Mouse (Mus musculus): ENCODE results near the gene Sco2.
A peak's percentile ranks its signal among the peaks of the same experiment; 100 is the strongest.

Gene Sco2

DNA sequence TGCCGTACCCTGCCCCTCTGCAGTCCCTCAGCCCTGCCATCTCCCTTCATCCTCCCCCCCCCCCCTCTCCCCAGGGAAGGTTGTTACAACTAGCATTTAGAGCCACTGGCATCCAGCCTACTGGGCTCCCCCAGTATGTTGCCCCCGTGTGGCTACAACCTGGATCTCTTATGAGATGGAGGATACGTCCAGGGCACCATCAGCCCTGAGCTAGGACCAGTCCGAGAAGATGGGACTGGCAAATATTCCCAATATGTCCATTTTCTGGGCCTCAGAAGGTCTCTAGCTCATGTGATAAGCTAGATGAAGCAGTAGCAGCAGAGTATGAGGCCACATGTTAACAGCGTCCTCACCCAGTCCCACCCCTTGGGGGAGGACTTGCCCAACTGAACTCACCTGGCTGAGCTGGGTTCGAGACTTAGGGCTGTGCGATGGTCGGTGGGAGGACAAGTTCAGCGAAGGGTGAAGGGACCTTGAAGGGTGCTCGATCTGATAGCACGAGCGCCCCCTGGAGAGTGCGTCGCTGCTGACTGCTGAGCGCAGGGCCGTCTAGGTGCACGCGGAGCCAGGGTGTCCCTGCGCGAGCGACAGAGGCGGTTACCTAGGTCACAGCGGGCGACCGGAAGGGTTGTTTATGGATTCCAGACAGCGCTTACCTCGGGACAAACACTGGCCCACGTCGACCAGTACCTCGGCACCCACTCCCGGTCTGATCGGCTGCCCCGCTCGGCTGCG, 452 bp downstream of the Sco2 start:
- DNase-seq (ENCODE audit: low read depth, low spot score), result peak; percentile 64

DNA sequence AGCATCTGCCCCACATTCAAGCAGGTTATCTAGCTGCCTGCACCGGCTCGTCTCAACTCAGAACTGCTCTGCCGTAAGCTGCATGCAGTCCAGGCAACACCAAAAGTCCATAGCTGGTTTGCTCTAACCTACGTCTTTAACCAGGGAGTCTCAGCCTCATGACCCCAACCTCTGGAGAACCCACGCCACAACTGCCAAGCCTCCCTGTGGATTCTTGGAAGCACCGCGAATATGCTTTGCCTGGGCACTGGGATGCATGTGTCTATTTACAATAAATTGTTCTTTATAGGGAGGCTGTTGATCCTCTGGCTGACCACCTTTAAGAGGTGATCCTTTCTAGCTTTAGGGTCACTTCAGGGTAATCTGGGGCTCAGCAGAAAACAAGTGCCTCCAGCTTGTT, 1.1 kb downstream of the Sco2 start:
- no peak for DNase-seq (ENCODE audit: low read depth, low spot score)

GRCm38 (mm10) chr15:89372068-89372467, 1.6 kb downstream of the Sco2 start:
- DNase-seq (ENCODE audit: low read depth, low spot score), result no peak

DNA sequence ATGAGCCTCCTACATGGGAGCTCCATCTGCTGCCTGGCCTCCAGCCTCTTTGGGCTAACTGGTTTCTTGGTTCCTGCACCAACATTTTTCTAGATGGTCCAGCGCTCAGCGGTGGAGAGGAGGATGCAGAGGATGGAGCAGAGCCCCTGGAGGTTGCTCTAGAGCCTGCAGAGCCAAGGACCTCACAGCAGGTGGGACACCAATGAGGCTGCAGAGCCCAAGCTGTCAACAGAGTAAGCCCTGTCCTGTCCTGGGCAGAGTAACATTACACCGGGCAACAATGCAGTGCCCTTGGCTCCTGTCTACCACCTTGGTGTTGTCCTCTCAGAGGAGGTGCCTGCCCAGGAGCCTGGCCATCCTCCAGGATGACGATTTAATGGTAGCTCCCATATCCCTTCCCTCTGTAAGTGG, 8.5 kb downstream of the Sco2 start:
- no peak for DNase-seq (ENCODE audit: low read depth, low spot score)

DNA sequence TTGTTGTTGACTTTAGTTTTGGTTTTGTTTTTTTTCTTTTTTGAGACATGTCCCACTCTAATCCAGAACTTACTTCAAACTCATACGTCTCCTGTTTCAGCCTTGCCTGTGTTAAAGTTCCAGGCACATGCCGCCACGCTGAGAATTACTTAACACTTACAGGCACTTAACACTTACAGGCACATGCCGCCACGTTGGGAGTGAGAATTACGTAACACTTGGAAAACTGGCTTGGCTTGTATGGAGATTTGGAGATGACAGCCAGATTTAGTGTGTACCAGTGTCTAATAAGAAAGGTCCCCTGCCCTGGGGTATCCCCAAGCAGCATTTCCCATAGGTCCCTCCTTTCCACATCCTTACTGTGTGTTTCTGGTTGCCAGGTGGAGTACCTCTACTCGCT, 10.6 kb downstream of the Sco2 start:
- DNase-seq (ENCODE audit: low read depth, low spot score), result no peak

DNA sequence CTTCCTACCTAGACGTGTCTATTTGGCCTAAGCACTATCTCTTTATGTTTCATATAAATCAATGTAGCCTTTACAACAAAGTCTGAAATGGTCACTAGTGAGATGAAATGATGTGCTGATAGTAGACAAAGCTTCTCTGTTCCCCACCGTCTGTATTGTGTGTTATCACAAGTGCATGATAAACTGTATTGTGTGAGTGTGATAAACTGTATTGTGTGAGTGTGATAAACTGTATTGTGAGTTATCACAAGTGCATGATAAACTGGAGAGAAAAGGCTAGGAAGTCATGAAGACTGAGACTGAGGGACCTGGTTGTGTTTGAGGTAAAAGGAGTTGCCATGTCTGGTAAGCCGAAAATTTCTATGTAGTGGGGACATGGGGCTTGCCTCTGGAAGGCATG, 14.9 kb downstream of the Sco2 start:
- no peak for DNase-seq (ENCODE audit: low read depth, low spot score)

DNA sequence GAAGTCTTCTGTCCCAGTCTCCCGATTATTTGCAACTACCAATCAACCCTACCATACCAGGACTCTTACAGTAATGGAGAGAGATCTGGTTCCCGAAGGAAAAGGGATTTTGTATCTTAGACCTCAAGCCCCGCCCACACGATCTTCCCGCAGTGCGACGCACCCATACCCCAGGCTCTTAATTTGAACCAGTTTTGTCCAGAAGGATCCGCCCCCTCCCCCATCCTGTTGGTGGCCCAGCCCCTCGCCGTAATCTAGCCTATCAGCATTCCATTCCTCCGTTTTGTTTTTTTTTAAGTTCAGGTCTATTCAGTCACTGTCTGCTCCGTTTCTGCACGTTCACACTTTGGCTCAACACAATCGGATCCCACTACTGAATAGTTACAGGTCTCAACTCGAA, 17.3 kb downstream of the Sco2 start:
- peak; percentile 84 for DNase-seq (ENCODE audit: low read depth, low spot score)

DNA sequence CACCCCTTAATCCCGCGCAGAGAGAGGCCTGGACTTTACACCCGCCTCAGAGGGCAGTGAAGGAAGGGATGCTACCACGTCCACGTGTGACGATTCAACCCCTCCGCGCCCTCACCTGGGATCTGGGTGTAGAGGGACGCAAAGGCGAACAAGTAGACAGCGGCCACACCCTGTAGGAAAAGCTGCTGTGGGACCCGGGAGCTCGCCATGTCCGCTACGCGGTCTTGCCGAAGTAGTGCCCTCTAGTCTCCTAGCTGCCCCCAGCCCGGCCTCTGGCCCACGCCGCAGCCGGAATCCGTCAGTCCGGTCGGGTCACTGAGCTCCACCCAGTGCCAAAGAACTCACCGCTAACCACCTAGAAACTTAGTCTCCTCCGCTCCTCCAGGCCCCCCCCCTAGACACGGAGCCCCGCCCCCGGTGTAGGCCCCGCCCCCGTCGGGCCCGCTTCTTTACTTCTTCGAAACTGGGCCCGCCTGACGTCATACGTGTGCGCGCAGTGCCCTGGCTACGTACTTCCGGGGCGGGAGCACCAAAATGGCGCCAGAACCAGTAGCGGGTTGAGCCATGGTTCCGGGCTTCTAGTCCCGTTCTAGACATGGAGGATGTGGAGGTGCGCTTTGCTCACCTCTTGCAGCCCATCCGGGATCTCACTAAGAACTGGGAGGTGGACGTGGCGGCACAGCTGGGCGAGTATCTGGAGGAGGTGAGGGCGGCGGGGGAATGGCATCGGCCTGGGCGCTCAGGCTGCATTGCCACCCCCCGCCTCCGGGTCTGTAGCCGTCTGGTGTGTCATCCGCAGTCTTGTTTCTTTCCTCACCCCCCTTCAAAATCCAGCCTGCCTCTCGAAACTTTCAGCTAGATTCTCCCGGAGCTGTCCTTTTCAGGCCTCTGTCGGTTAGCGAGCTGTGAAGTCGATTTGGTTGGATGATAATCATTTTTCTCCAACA, 18.1 kb downstream of the Sco2 start, which contains the start of the genes Lmf2 and Ncaph2:
TSS of gene Lmf2 (minus strand) at position 419 of the 947 bp plus-strand sequence.
TSS of gene Ncaph2 (plus strand) at position 479 of the 947 bp plus-strand sequence.
- DNase-seq (ENCODE audit: low read depth, low spot score), result peak; percentile 94

DNA sequence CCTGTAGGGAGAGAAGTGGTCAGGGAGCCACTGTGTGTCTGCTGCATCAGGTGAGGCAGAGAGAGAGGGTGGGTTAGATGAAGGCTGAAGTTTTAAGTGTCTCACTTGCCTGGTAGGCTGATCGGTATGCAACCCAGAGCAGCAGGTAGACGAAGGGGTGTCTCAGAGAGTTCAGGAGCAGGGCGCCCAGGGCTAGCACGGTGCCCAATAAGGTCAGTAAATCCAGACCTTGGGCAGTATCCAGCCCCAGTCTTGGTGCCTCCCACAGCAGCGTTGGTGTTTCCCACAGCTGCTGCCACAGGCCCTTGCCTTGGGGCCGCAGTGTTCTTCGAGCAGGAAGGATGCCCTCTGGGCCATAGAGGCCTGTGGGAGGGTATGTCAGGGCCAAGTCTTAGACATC, 19.2 kb downstream of the Sco2 start:
- DNase-seq (ENCODE audit: low read depth, low spot score), result no peak

DNA sequence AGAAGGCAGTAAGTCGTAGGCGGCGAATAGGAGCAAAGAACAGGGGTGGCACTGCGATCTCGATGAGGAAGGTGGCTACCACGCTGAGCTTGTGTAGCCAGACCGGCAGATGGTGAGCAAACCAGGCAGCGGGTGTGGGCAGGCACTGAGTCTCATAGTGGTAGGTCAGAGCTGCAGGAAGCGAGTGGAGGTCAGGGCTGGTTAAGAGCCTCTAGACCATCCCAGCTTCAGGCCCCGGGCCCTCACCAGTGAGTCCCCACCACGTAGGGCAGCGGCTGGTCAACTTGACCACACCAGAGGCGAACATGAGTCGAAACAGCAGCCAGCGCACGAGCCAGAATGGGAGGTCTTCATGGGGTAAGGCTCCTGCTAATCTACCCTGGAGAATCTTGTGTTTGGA, 19.8 kb downstream of the Sco2 start:
- no peak for DNase-seq (ENCODE audit: low read depth, low spot score)

- no peak for DNase-seq (ENCODE audit: low read depth, low spot score)
Observed at GRCm38 (mm10) chr15:89352795-89353194, 20.9 kb downstream of the Sco2 start.

DNA sequence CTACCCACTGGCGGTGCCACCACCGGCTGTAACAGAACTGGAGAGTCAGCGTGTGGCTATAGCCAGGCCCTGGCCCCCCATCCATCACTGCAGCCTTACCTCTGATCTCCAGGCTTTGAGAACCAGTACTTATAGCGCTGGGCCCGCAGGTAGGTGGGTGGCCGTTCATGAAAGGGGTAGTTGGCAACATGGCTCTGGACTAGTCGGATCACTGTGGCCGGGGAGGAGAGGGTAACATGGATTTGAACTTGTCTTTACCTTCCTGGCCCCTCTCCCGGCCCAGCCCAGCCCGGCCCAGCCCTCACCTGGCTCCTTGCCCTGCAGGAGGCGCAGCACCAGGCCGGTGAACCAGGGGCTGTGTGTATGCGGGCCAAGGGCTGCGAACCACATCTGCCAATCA, 21.6 kb downstream of the Sco2 start:
- DNase-seq (ENCODE audit: low read depth, low spot score), result no peak

DNA sequence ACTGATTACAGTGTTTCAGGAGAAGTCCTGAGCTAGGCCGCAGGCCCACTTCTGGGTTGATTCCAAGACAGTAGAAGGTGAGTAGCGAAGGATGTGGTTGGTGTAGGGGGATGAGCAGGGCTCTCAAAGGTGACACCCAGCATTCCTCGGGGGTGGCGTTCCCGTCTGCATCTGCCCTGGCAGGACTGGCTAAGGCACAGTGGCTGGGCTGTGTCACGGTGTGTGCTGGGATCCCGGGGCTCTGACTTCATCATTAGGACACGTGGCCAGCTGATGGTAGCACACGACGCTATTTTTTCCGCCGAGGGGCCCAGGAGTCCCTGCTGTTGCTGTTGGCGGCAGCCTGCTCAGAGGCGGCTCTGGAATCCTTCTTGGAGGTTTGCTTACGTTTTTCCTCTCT, 22.3 kb downstream of the Sco2 start:
- no peak for DNase-seq (ENCODE audit: low read depth, low spot score)

DNA sequence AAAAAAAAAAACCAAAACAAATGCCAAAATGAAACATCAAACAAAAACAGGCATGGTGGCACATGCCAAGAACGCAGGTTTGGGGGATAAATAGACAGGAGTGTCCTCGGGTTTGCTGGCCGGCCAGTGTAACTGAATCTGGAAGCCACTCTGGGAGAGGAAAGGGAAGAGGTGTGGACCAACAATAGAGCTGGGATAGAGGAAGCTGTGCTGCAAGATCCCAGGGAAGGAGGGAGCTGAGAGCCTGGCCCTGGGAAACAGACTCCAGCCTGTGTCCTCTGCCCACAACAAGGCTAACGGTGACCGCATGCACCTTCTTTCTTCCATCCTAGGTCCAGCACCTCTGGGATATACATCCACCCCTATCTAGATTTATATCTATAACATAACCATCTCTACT, 23.2 kb downstream of the Sco2 start:
- DNase-seq (ENCODE audit: low read depth, low spot score), result no peak

GRCm38 (mm10) chr15:89343325-89343724, 30.3 kb downstream of the Sco2 start:
- no peak for DNase-seq (ENCODE audit: low read depth, low spot score)

GRCm38 (mm10) chr15:89341678-89342077, 32.0 kb downstream of the Sco2 start:
- DNase-seq (ENCODE audit: low read depth, low spot score), result no peak

- no peak for DNase-seq (ENCODE audit: low read depth, low spot score)
Observed at GRCm38 (mm10) chr15:89340136-89340535, 33.5 kb downstream of the Sco2 start.

DNA sequence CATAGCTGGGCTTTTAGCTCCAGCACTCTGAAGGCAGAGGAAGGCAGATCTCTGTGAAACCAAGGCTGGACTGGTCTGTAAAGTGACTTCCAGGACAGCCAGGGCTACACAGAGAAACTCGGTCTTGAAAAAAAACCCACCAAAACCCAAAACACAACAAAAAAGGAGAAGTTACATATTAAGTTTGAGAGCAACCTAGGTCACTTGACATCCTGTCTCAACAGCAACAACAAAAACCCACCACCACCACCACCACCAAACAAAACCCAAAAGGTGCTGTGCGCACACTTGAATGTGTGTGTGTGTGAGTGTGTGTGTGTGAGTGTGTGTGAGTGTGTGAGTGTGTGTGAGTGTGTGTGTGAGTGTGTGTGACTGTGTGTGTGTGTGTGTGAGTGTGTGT, 34.0 kb downstream of the Sco2 start:
- DNase-seq (ENCODE audit: low read depth, low spot score), result no peak

- DNase-seq (ENCODE audit: low read depth, low spot score), result no peak
Observed at GRCm38 (mm10) chr15:89336422-89336821, 37.2 kb downstream of the Sco2 start.

DNA sequence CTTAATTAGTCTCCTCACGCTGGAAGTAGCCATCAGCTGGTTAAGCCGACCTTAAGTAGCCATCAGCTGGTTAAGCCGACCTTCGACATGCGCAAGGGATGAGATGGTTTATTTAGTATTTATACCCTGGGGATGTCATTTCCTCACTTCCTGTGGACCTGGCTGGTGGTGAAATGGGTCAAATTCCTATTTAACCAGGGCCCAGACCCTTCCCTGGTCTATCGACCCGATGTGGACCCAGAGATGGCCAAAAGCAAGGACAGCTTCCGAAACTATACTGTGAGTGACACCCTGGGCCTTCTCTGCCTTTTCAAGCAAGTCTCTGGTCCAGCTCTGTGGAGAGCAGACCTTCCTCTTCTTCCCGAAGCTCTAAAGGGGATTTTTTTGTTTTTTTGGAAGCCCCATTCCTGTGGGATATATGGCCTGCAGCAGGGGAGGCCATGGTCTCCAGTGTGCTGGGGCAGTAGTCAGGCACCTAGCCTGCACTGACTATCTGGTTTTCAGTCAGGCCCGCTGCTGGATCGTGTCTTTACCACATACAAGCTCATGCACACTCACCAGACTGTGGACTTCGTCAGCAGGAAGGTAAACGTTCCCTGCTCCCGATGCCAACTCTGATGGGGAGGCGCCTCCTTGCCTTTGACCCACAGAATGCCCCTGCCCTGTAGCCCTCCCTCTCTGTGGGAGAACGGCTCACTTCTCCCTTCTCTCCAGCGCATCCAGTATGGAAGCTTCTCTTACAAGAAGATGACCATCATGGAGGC, 38.7 kb downstream of the Sco2 start:
- DNase-seq (ENCODE audit: low read depth, low spot score), result no peak

DNA sequence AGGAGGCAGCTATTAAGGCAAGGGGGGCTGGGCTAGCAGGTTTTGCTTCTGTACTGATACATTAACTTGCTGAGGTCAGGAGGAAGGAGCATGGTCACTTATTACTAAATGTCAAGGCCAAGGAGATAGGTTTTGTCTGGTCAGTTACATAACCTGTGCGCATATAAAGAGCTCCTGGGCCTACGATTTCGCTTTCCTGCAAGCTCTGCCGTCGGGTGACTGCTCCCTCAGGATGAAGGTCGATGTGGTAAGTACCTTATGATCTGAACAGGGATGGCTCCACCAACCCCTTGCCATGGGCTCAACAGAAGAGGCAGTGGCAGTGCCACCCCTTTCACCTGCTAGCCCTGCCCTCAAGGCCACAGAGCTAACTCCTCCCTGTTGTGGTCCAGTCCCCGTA, 39.4 kb downstream of the Sco2 start, which contains the start of gene Miox:
TSS of gene Miox (plus strand) at position 128 of the 400 bp plus-strand sequence.
- no peak for DNase-seq (ENCODE audit: low read depth, low spot score)

DNA sequence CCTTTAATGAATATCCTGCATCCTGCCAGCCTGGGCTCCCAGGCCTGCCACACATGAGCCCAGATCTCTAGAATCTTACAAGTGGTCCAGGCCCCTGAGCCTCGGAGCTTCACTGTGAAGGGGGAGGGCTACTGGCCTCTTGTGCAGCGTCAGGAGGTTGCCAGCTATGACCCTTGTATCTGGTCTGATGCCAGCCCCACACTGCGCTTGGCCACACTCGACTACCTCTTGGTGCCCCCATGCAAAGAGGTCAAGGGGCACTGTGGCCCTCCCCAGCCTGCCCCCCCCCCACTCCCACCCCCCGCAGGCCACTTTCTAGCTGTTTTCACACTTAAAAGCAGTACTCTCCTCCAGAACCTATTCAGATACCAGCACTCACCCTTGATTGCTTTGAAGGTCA, 47.2 kb downstream of the Sco2 start:
- no peak for DNase-seq (ENCODE audit: low read depth, low spot score)

Data from embryo, embryonic 11.5 days (tissue).